Mouse (Mus musculus) forebrain, embryonic 16.5 days (tissue): ENCODE measurements at regions not wholly inside any gene's neighbourhood (a gene's known extent, or its start where the extent isn't known, plus 50 kb on each side); places are given as distances from the start of the nearest gene placed in this dataset.
A peak's percentile ranks its signal among the peaks of the same experiment; 100 is the strongest.
"Not testable (repeated sequence)": the region's sequence is repeated elsewhere in the genome, so short reads cannot be mapped to it uniquely, and the experiment has no call there.

Source experiments
- ATAC-seq: fragments of 200-750 bp; cut with Nextera tagmentation; 2 replicates; pipeline ENCODE4 v1.8.0; 2017; ENCODE audit warnings: mild to moderate bottlenecking, moderate library complexity
- H3K27ac ChIP-seq: fragments of 300-500 bp; sonication (generic); 2 replicates; pipeline ENCODE4 v1.5.1; 2014; ENCODE audit warnings: low read length, control low read depth
- H3K27me3 ChIP-seq: fragments of 300-500 bp; sonication (generic); replicated peaks from 2 replicates; pipeline ENCODE4 v1.6.1; 2014; ENCODE audit warnings: low read length; ENCODE audit not compliant: control insufficient read depth, insufficient read depth
- H3K36me3 ChIP-seq: fragments of 300-500 bp; sonication (generic); 2 replicates; pipeline ENCODE4 v1.6.1; 2014; ENCODE audit not compliant: control insufficient read depth, insufficient read depth
- H3K4me1 ChIP-seq: fragments of 300-500 bp; sonication (generic); replicated peaks from 2 replicates; pipeline ENCODE4 v1.6.1; 2014; ENCODE audit warnings: low read length; ENCODE audit not compliant: control insufficient read depth, insufficient read depth
- H3K4me2 ChIP-seq: fragments of 300-500 bp; sonication (generic); 2 replicates; pipeline ENCODE4 v1.6.1; 2014; ENCODE audit warnings: mild to moderate bottlenecking, low read length, control low read depth
- H3K4me3 ChIP-seq: fragments of 300-500 bp; sonication (generic); replicated peaks from 2 replicates; pipeline ENCODE4 v1.5.1; 2014; ENCODE audit warnings: mild to moderate bottlenecking, low read length, control low read depth
- H3K9ac ChIP-seq: fragments of 300-500 bp; sonication (generic); replicated peaks from 2 replicates; pipeline ENCODE4 v1.6.1; 2014; ENCODE audit warnings: low read depth, low read length, control low read depth
- H3K9me3 ChIP-seq: fragments of 300-500 bp; sonication (generic); 2 replicates; pipeline ENCODE4 v1.6.1; 2016; ENCODE audit warnings: low read length; ENCODE audit not compliant: control insufficient read depth
- WGBS: fragments of 180-500 bp; shearing (Covaris S2); extraction: QIAGEN DNeasy Blood & Tissue Kit; methylation state at CpG from one replicate; pipeline ENCODE4 v1.1.7; 2014; 5-methylcytosine and 5-hydroxymethylcytosine counted together

- not testable (repeated sequence) for H3K9ac ChIP-seq, ATAC-seq, H3K27ac ChIP-seq, H3K4me1 ChIP-seq, H3K4me2 ChIP-seq, H3K27me3 ChIP-seq, H3K36me3 ChIP-seq, H3K9me3 ChIP-seq, H3K4me3 ChIP-seq
- WGBS: 78% methylated on average over 2 of the region's 2 CpGs
Measured at GRCm38 (mm10) chr1:109811191-109811590, 171.0 kb upstream of the Cdh7 start.

GRCm38 (mm10) chr1:109850591-109850990, 131.6 kb upstream of the Cdh7 start:
- Histone ChIP-seq H3K9ac (no peak overlapping the region), H3K27me3 (no peaks in the 10 kb centered on the region), H3K4me2 (no peak overlapping the region), H3K9me3 (no peaks in the 10 kb centered on the region), H3K36me3 (no peaks in the 10 kb centered on the region), H3K4me1 (no peaks in the 10 kb centered on the region), H3K4me3 (no peak overlapping the region), H3K27ac (no peak overlapping the region)
- ATAC-seq: no peak

- WGBS: 21% methylated on average over 1 of the region's 1 CpGs
- Histone ChIP-seq H3K9ac (no peak overlapping the region), H3K36me3 (no peaks in the 10 kb centered on the region), H3K4me1 (no peaks in the 10 kb centered on the region), H3K4me3 (no peak overlapping the region), H3K9me3 (no peaks in the 10 kb centered on the region), H3K4me2 (no peak overlapping the region), H3K27ac (no peak overlapping the region), H3K27me3 (no peaks in the 10 kb centered on the region)
- peak; percentile 84 for ATAC-seq
Measured at GRCm38 (mm10) chr1:109898652-109899051, 83.6 kb upstream of the Cdh7 start.

GRCm38 (mm10) chr1:109929483-109930255, 52.6 kb upstream of the Cdh7 start:
- Histone ChIP-seq H3K9me3 (no peaks in the 10 kb centered on the region), H3K27ac (no peak overlapping the region), H3K27me3 (no peaks in the 10 kb centered on the region), H3K36me3 (no peaks in the 10 kb centered on the region), H3K4me1 (0 out of 2 replicates have a peak, but pooled peaks cover 2% of the 10 kb centered on the region), H3K4me2 (no peak overlapping the region), H3K9ac (no peak overlapping the region), H3K4me3 (no peak overlapping the region)
- ATAC-seq: no peak
- 76% methylated on average over 2 of the region's 2 CpGs for WGBS
